Mouse (Mus musculus): ENCODE measurements around the gene Ska3.
A peak's percentile ranks its signal among the peaks of the same experiment; 100 is the strongest.
"Not testable (repeated sequence)": the region's sequence is repeated elsewhere in the genome, so short reads cannot be mapped to it uniquely, and the experiment has no call there.

Gene Ska3

GRCm38 (mm10) chr14:57825788-57826751, at the start of gene Ska3, which contains the start of gene Mrpl57:
Ska3 (minus strand) TSS chr14:57826185.
Mrpl57 (plus strand) TSS chr14:57826234.
- DNase-seq (ENCODE audit: extremely low read depth, low read depth) = peak; percentile 80

- no peak for DNase-seq (ENCODE audit: extremely low read depth, low read depth)
These were observed 40.8 kb upstream of the Ska3 start for GRCm38 (mm10) chr14:57866676-57867276.

- no peak for DNase-seq (ENCODE audit: extremely low read depth, low read depth)
These were observed 39.3 kb upstream of the Ska3 start for GRCm38 (mm10) chr14:57865256-57865655.

- DNase-seq (ENCODE audit: extremely low read depth, low read depth) = no peak
These were observed 37.1 kb upstream of the Ska3 start for GRCm38 (mm10) chr14:57863129-57863528.

GRCm38 (mm10) chr14:57861987-57862412, 36.0 kb upstream of the Ska3 start:
- DNase-seq (ENCODE audit: extremely low read depth, low read depth) = peak; percentile 88

GRCm38 (mm10) chr14:57859520-57859919, 33.5 kb upstream of the Ska3 start:
- no peak for DNase-seq (ENCODE audit: extremely low read depth, low read depth)

GRCm38 (mm10) chr14:57858601-57859000, 32.6 kb upstream of the Ska3 start:
- DNase-seq (ENCODE audit: extremely low read depth, low read depth) = no peak

GRCm38 (mm10) chr14:57856037-57856436, 30.1 kb upstream of the Ska3 start:
- not testable (repeated sequence) for DNase-seq (ENCODE audit: extremely low read depth, low read depth)

GRCm38 (mm10) chr14:57852961-57853360, 27.0 kb upstream of the Ska3 start:
- no peak for DNase-seq (ENCODE audit: extremely low read depth, low read depth)

GRCm38 (mm10) chr14:57850330-57850729, 24.3 kb upstream of the Ska3 start:
- no peak for DNase-seq (ENCODE audit: extremely low read depth, low read depth)

GRCm38 (mm10) chr14:57848646-57849045, 22.7 kb upstream of the Ska3 start:
- DNase-seq (ENCODE audit: extremely low read depth, low read depth) = no peak

GRCm38 (mm10) chr14:57848061-57848460, 22.1 kb upstream of the Ska3 start:
- not testable (repeated sequence) for DNase-seq (ENCODE audit: extremely low read depth, low read depth)

- no peak for DNase-seq (ENCODE audit: extremely low read depth, low read depth)
These were observed 18.6 kb upstream of the Ska3 start for GRCm38 (mm10) chr14:57844535-57844934.

GRCm38 (mm10) chr14:57835157-57835556, 9.2 kb upstream of the Ska3 start:
- no peak for DNase-seq (ENCODE audit: extremely low read depth, low read depth)

- DNase-seq (ENCODE audit: extremely low read depth, low read depth) = no peak
These were observed 7.5 kb upstream of the Ska3 start for GRCm38 (mm10) chr14:57833526-57833925.

GRCm38 (mm10) chr14:57827284-57827683, 1.3 kb upstream of the Ska3 start:
- peak; percentile 12 for DNase-seq (ENCODE audit: extremely low read depth, low read depth)

- DNase-seq (ENCODE audit: extremely low read depth, low read depth) = no peak
These were observed 5.1 kb downstream of the Ska3 start for GRCm38 (mm10) chr14:57820839-57821238.

GRCm38 (mm10) chr14:57811844-57812243, 14.1 kb downstream of the Ska3 start:
- DNase-seq (ENCODE audit: extremely low read depth, low read depth) = no peak

GRCm38 (mm10) chr14:57810886-57811285, 15.1 kb downstream of the Ska3 start:
- no peak for DNase-seq (ENCODE audit: extremely low read depth, low read depth)

GRCm38 (mm10) chr14:57808558-57808957, 17.4 kb downstream of the Ska3 start:
- peak; percentile 39 for DNase-seq (ENCODE audit: extremely low read depth, low read depth)

- no peak for DNase-seq (ENCODE audit: extremely low read depth, low read depth)
These were observed 22.3 kb downstream of the Ska3 start for GRCm38 (mm10) chr14:57803731-57804130.

Data from MEL-GATA-1-ER (cell line).